Mouse (Mus musculus): Measurements from ENCODE around the gene U2af1l4.

DNA sequence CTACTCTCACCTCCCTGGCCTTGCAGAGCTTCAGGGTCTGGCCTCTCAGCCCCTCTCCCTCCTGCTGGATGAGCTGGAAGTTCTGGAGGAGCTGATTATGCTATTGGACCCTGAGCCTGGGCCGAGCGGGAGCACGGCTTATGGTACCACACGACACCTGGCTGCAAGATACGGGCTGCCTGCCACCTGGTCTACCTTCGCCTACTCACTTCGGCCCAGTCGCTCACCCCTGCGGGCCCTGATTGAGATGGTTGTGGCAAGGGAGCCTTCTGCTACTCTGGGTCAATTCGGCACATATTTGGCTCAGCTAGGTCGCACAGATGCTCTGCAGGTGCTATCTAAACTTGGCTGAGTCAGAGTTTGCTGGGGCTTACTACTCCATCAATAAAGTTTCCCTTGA, 4.5 kb downstream of the U2af1l4 start:
- TF ChIP-seq CTCF (IDR thresholded peaks at IDR 0.05; ENCODE audit: control insufficient read depth, insufficient read depth, low read length) (no peak), POLR2A (IDR thresholded peaks at IDR 0.05; ENCODE audit: borderline replicate concordance, control insufficient read depth, low read depth, low read length) (no peak)
